Mouse (Mus musculus): Measurements from ENCODE around the gene Ttll11.

DNA sequence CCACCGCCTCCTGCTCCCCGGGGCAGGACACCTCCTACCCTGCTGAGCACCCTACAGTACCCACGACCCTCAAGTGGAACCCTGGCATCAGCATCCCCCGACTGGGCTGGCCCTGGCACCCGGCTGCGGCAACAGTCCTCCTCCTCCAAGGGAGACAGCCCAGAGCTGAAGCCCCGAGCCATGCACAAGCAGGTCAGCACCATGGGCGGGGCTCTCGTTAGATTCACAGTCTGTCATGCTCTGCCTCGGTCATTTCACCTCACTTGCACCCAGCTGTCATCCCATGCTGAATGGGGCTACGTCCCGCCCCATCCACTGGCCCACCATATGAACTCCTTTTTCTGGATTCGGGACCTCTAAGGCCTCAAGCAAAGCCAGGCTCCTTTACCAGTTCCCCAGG lies 259.2 kb downstream of the Ttll11 start:
- no peak for TF ChIP-seq CTCF (IDR thresholded peaks at IDR 0.05; ENCODE audit: control insufficient read depth, insufficient read depth, insufficient replicate concordance, low read depth, low read length)
- TF ChIP-seq POLR2A (IDR thresholded peaks at IDR 0.05; ENCODE audit: control insufficient read depth, low read depth, low read length): no peak

All from testis, adult 2 months (tissue).